Mouse (Mus musculus): ENCODE data around the gene Wdr59. TPM values are rescaled to one million over a fixed set of nuclear protein-coding genes. Genes with fewer than 3 reads are reported as not detected.

Gene Wdr59
- 5.0 TPM for polyA plus RNA-seq (2014; fragmentation: Illumina TruSeq; extraction: RNeasy Lipid Tissue Mini Kit (QIAGEN cat#74804); ENCODE audit: low read depth, low replicate concordance)

DNA sequence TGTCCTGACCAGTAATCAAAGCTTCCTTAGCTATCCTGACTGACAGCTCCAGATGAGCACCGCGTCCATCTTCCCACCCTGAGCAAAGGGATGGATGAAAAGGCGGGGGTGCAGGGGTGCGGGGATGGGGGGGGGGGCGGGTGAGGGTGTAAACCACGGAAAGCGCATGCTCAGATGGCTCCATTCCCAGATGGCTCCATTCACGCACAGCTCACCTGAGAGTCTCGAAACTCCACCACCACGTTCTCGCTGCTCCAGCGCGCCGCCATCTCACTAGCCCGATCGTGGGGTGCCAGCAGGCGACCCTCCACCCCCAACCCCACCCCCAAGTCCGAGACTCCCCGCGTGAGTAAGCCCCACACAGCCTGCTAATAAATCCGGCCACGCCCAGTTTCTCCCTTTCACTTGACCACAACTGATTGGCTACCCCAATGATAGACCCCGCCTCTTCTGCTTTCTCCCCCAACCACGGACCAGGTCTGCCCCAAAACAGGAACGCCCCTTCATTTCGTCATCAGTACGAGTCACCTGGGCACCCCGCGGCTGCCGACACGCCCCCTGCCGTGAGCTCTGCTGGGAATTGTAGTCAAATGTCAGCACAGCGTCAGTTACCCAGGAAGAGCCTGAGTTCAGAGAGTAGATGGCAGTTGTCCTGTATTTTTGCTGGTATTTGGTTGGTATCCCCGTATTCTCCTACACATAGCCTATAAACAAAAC is at the start of gene Wdr59:
Gene Wdr59, minus strand, starts transcription at position 380 of the 717 bp plus-strand sequence.

DNA sequence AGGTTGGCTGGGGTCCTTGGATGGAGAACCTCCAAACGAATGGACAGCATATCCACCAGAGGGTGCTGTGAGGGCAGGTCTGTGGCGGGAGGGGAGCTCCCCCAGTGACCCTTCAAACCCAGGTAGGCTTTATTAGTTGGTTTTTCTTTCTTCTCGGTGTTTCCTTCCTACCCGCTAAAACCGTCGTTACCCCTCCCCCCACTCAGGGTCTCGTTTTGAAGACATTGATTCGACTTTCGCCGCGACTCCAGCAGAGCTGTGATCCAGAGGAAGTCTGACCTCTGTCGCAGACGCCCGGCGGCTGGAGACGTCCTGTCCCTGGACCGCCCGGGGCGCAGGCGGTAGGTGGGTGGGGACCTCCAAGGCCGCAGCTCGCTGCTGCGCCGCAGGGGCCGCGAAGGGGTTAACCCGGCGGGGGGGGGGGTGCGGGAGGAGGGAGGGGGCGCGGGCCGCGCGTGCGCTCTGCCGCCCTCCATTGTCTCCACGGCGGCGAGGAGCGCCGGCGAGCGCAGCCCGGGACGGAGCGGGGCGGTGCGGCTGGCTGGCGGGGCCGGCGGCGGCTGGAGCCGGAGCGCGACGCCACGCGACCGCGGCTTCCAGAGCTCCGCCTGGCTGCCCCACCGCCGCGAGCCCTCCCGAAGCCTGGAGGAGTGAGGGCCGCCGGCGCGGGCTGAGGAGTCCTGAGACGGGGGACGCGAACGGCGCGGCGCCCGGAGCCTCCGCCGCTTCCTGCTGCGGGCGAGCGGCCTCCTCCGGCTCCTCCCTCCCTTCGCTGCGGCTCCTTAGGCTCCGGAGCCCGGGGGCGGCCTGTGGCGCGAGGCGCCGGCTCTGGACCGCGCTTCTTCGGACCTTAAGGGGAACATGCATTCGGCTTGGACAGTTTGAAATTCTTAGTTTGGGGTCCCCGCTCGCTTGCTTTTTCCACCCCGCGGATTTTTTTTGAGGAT is 14.4 kb upstream of the Wdr59 start, which contains the start of gene Znrf1:
Gene Znrf1, plus strand, starts transcription at position 67 of the 947 bp plus-strand sequence.

Other genes with a start within 250 kb of the Wdr59 start
- 16.4 TPM for gene Rfwd3, start 221.9 kb downstream of the Wdr59 start, polyA plus RNA-seq (2014; fragmentation: Illumina TruSeq; extraction: RNeasy Lipid Tissue Mini Kit (QIAGEN cat#74804); ENCODE audit: low read depth, low replicate concordance)
- gene Mlkl, start 183.9 kb downstream of the Wdr59 start, polyA plus RNA-seq (2014; fragmentation: Illumina TruSeq; extraction: RNeasy Lipid Tissue Mini Kit (QIAGEN cat#74804); ENCODE audit: low read depth, low replicate concordance): 8.3 TPM
- not detected for gene Fa2h, start 128.3 kb downstream of the Wdr59 start, polyA plus RNA-seq (2014; fragmentation: Illumina TruSeq; extraction: RNeasy Lipid Tissue Mini Kit (QIAGEN cat#74804); ENCODE audit: low read depth, low replicate concordance)
- gene Znrf1, start 14.0 kb upstream of the Wdr59 start, polyA plus RNA-seq (2014; fragmentation: Illumina TruSeq; extraction: RNeasy Lipid Tissue Mini Kit (QIAGEN cat#74804); ENCODE audit: low read depth, low replicate concordance): 10.0 TPM
- 27.5 TPM for gene Ldhd, start 108.3 kb upstream of the Wdr59 start, polyA plus RNA-seq (2014; fragmentation: Illumina TruSeq; extraction: RNeasy Lipid Tissue Mini Kit (QIAGEN cat#74804); ENCODE audit: low read depth, low replicate concordance)
- gene Zfp1, start 121.3 kb upstream of the Wdr59 start, polyA plus RNA-seq (2014; fragmentation: Illumina TruSeq; extraction: RNeasy Lipid Tissue Mini Kit (QIAGEN cat#74804); ENCODE audit: low read depth, low replicate concordance): 3.4 TPM
- not detected for gene Ctrb1, start 168.9 kb upstream of the Wdr59 start, polyA plus RNA-seq (2014; fragmentation: Illumina TruSeq; extraction: RNeasy Lipid Tissue Mini Kit (QIAGEN cat#74804); ENCODE audit: low read depth, low replicate concordance)
- gene Bcar1, start 221.7 kb upstream of the Wdr59 start, polyA plus RNA-seq (2014; fragmentation: Illumina TruSeq; extraction: RNeasy Lipid Tissue Mini Kit (QIAGEN cat#74804); ENCODE audit: low read depth, low replicate concordance): 0.69 TPM